Mouse (Mus musculus): ENCODE measurements at regions not wholly inside any gene's neighbourhood (a gene's known extent, or its start where the extent isn't known, plus 50 kb on each side); places are given as distances from the start of the nearest gene placed in this dataset.
"Not testable (repeated sequence)": the region's sequence is repeated elsewhere in the genome, so short reads cannot be mapped to it uniquely, and the experiment has no call there.

- no peak for DNase-seq (ENCODE audit: low read depth, low spot score)
Observed at GRCm38 (mm10) chr2:166516261-166516660, 197.4 kb downstream of the Prex1 start.

GRCm38 (mm10) chr2:166514664-166515063 is 199.0 kb downstream of the Prex1 start:
- no peak for DNase-seq (ENCODE audit: low read depth, low spot score)

GRCm38 (mm10) chr2:166512488-166512887 is 201.1 kb downstream of the Prex1 start:
- DNase-seq (ENCODE audit: low read depth, low spot score): no peak

- DNase-seq (ENCODE audit: low read depth, low spot score): not testable (repeated sequence)
Observed at GRCm38 (mm10) chr2:166511477-166511876, 202.2 kb downstream of the Prex1 start.

- DNase-seq (ENCODE audit: low read depth, low spot score): no peak
Observed at GRCm38 (mm10) chr2:166510776-166511175, 202.9 kb downstream of the Prex1 start.

- DNase-seq (ENCODE audit: low read depth, low spot score): no peak
Observed at GRCm38 (mm10) chr2:166509591-166509990, 204.0 kb downstream of the Prex1 start.

- no peak for DNase-seq (ENCODE audit: low read depth, low spot score)
Observed at GRCm38 (mm10) chr2:166508656-166509420, 204.8 kb downstream of the Prex1 start.

GRCm38 (mm10) chr2:166505309-166505708 is 208.3 kb downstream of the Prex1 start:
- no peak for DNase-seq (ENCODE audit: low read depth, low spot score)

GRCm38 (mm10) chr2:166503666-166504065 is 210.0 kb downstream of the Prex1 start:
- no peak for DNase-seq (ENCODE audit: low read depth, low spot score)

GRCm38 (mm10) chr2:166492895-166493294 is 220.7 kb downstream of the Prex1 start:
- DNase-seq (ENCODE audit: low read depth, low spot score): no peak

GRCm38 (mm10) chr2:166492421-166492820 is 221.2 kb downstream of the Prex1 start:
- no peak for DNase-seq (ENCODE audit: low read depth, low spot score)

GRCm38 (mm10) chr2:166491861-166492260 is 221.8 kb downstream of the Prex1 start:
- DNase-seq (ENCODE audit: low read depth, low spot score): no peak

- no peak for DNase-seq (ENCODE audit: low read depth, low spot score)
Observed at GRCm38 (mm10) chr2:166489041-166489872, 224.4 kb downstream of the Prex1 start.

- no peak for DNase-seq (ENCODE audit: low read depth, low spot score)
Observed at GRCm38 (mm10) chr2:166487688-166488087, 225.9 kb downstream of the Prex1 start.

GRCm38 (mm10) chr2:166485788-166486187 is 227.8 kb downstream of the Prex1 start:
- no peak for DNase-seq (ENCODE audit: low read depth, low spot score)

- no peak for DNase-seq (ENCODE audit: low read depth, low spot score)
Observed at GRCm38 (mm10) chr2:166485361-166485760, 228.3 kb downstream of the Prex1 start.

- no peak for DNase-seq (ENCODE audit: low read depth, low spot score)
Observed at GRCm38 (mm10) chr2:166483617-166484319, 229.9 kb downstream of the Prex1 start.

GRCm38 (mm10) chr2:166482720-166483616 is 230.7 kb downstream of the Prex1 start:
- no peak for DNase-seq (ENCODE audit: low read depth, low spot score)

- DNase-seq (ENCODE audit: low read depth, low spot score): no peak
Observed at GRCm38 (mm10) chr2:166481774-166482173, 231.9 kb downstream of the Prex1 start.

- DNase-seq (ENCODE audit: low read depth, low spot score): no peak
Observed at GRCm38 (mm10) chr2:166481362-166481761, 232.3 kb downstream of the Prex1 start.

- DNase-seq (ENCODE audit: low read depth, low spot score): no peak
Observed at GRCm38 (mm10) chr2:166480883-166481282, 232.7 kb downstream of the Prex1 start.
